Mouse (Mus musculus) megakaryocyte, embryonic 14.5 days (primary cell): ENCODE data around the gene 5730596B20Rik.

ENCODE experiments used
- FLI1 ChIP-seq: IDR thresholded peaks from 2 replicates; pipeline ENCODE4 v1.6.1; 2012; ENCODE audit warnings: low read length, inconsistent platforms, mixed read lengths
- GATA1 ChIP-seq: IDR thresholded peaks from 3 replicates; pipeline ENCODE4 v1.6.1; 2012; ENCODE audit warnings: mixed read lengths, low read length, inconsistent platforms, borderline replicate concordance

- TF ChIP-seq GATA1 (no peak), FLI1 (no peak)
These were observed 37.8 kb downstream of the 5730596B20Rik start for GRCm38 (mm10) chr6:52215070-52215469.
